Mouse (Mus musculus): ENCODE data around the gene Pdxp. TPM values are rescaled to one million over a fixed set of nuclear protein-coding genes. Genes with fewer than 3 reads are reported as not detected.

Pdxp gene
- total RNA-seq, 1 experiment from 2014 or later, result 8.4 TPM

- no peak for ATAC-seq (replicated peaks in 1 of 2; ENCODE audit: insufficient read depth in 1 of 2, low FRiP score in 2 of 2, low TSS enrichment in 1 of 2, low read depth in 1 of 2, poor library complexity in 2 of 2, severe bottlenecking in 2 of 2)
Observed at GRCm38 (mm10) chr15:78895741-78896140, 18.0 kb upstream of the Pdxp start.

DNA sequence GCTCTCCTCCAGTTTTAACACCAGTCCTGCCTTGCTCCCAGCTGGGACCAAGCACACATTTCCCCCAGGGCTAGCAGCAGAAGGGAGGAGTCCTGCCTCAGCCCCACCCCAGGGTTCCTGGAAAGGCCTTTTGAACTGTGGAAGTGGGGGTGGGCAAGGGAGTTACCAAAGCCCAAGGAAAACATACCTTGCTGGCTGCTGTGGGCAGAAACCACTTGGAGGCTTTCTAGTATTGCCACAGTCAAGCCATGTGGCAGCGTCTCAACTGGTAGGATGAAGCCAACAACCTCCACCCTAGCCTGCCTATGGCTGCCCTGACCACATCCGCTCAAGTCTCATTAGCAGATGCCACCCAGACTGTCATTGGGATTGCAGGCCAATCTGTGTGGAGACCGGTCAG lies 17.6 kb upstream of the Pdxp start:
- ATAC-seq (replicated peaks in 1 of 2; ENCODE audit: insufficient read depth in 1 of 2, low FRiP score in 2 of 2, low TSS enrichment in 1 of 2, low read depth in 1 of 2, poor library complexity in 2 of 2, severe bottlenecking in 2 of 2), result 0 out of 4 replicates have a peak, but pooled peaks of 1 of the 2 experiments have one; percentile 3

DNA sequence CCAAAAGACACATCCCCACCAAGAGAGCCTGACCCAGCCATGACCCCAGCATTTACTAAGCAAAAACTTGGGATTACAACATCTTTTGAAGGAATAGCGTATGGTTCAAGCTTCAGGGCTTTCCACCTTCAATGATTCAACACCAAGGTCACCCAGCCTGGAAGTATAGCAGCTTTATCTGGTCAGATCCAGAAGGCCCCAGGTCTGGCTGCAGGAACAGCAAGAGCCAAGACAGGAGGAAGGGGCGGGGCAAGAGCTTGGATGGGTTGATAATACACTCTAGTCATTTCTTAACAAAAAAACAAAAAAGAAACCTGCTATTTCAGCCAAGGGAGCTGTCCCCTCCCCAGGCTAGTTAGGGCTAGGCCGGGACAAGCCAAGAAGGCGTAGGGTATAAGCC lies 16.2 kb upstream of the Pdxp start:
- no peak for ATAC-seq (replicated peaks in 1 of 2; ENCODE audit: insufficient read depth in 1 of 2, low FRiP score in 2 of 2, low TSS enrichment in 1 of 2, low read depth in 1 of 2, poor library complexity in 2 of 2, severe bottlenecking in 2 of 2)

- no peak for ATAC-seq (replicated peaks in 1 of 2; ENCODE audit: insufficient read depth in 1 of 2, low FRiP score in 2 of 2, low TSS enrichment in 1 of 2, low read depth in 1 of 2, poor library complexity in 2 of 2, severe bottlenecking in 2 of 2)
Observed at GRCm38 (mm10) chr15:78898507-78899001, 15.2 kb upstream of the Pdxp start.

DNA sequence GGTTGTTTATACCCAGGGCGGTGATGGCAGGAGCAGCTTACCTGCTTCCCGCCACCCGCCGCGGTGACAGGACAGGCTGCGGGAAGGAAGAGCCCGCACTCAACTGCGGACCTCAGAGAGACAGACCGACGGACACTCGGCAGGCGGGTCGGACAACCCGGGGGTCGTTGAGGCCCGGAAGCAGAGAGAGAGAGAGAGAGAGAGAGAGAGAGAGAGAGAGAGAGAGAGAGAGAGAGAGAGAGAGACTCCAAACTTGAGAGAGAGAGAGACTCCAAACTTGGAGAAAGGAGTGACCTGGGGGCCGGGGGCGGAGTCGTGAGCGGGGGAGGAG lies 14.3 kb upstream of the Pdxp start, which contains the start of gene Gm49510:
Gene Gm49510, plus strand, starts transcription at position 259 of the 331 bp plus-strand sequence.
- ATAC-seq (replicated peaks in 1 of 2; ENCODE audit: insufficient read depth in 1 of 2, low FRiP score in 2 of 2, low TSS enrichment in 1 of 2, low read depth in 1 of 2, poor library complexity in 2 of 2, severe bottlenecking in 2 of 2), result no peak

GRCm38 (mm10) chr15:78899740-78900584 lies 13.8 kb upstream of the Pdxp start, which contains the start of gene Sh3bp1:
Gene Sh3bp1, plus strand, starts transcription at chr15:78899768.
- peak in 1 of 2 experiments; percentile 10; a peak in 1 of 4 replicates for ATAC-seq (replicated peaks in 1 of 2; ENCODE audit: insufficient read depth in 1 of 2, low FRiP score in 2 of 2, low TSS enrichment in 1 of 2, low read depth in 1 of 2, poor library complexity in 2 of 2, severe bottlenecking in 2 of 2)

GRCm38 (mm10) chr15:78900585-78901421 lies 12.9 kb upstream of the Pdxp start:
- 0 out of 4 replicates have a peak, but pooled peaks of 1 of the 2 experiments have one; percentile 9 for ATAC-seq (replicated peaks in 1 of 2; ENCODE audit: insufficient read depth in 1 of 2, low FRiP score in 2 of 2, low TSS enrichment in 1 of 2, low read depth in 1 of 2, poor library complexity in 2 of 2, severe bottlenecking in 2 of 2)

GRCm38 (mm10) chr15:78901422-78901789 lies 12.3 kb upstream of the Pdxp start:
- ATAC-seq (replicated peaks in 1 of 2; ENCODE audit: insufficient read depth in 1 of 2, low FRiP score in 2 of 2, low TSS enrichment in 1 of 2, low read depth in 1 of 2, poor library complexity in 2 of 2, severe bottlenecking in 2 of 2), result no peak

DNA sequence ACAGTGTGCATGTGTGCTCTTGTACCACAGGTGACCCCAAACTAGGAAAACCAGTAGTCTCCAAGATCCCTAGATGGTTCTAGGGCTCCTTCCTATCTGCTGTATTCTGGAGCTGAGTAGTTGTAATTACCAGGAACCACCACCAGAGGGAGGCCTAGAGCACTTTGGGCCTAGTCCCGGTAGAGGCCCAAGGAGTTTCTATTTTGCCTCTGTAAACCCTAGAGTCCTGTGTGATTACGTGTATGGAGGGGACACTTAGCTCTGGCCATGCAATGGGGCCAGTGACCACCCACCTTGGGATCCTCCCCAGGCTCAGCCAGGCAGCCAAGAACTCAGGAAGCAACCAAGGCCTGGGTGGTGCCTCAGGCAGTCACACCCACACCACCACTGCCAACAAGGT lies 10.5 kb upstream of the Pdxp start:
- ATAC-seq (replicated peaks in 1 of 2; ENCODE audit: insufficient read depth in 1 of 2, low FRiP score in 2 of 2, low TSS enrichment in 1 of 2, low read depth in 1 of 2, poor library complexity in 2 of 2, severe bottlenecking in 2 of 2), result peak; percentile 48 to 78; a peak in 3 of 4 replicates

- ATAC-seq (replicated peaks in 1 of 2; ENCODE audit: insufficient read depth in 1 of 2, low FRiP score in 2 of 2, low TSS enrichment in 1 of 2, low read depth in 1 of 2, poor library complexity in 2 of 2, severe bottlenecking in 2 of 2), result no peak
Observed at GRCm38 (mm10) chr15:78908399-78908798, 5.3 kb upstream of the Pdxp start.

DNA sequence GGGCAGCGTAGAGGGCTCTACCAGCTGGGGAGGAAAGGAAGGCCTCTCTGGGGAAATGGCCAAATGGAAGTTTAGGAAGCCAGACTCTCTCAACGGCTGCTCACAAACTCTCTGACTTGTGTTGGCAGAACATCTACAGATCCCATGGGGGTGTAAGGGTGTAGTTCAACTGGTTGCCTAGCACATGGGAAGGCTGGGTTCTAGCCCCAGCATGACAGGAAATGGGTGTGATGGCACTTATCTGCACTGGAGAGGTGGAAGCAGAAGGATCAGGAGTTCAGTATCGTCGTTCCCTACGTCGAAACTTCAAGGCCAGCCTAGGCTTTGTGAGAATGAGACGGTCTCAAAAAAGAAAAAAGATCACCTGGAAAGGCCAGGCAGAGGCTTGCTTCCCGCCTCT lies 4.7 kb upstream of the Pdxp start:
- no peak for ATAC-seq (replicated peaks in 1 of 2; ENCODE audit: insufficient read depth in 1 of 2, low FRiP score in 2 of 2, low TSS enrichment in 1 of 2, low read depth in 1 of 2, poor library complexity in 2 of 2, severe bottlenecking in 2 of 2)

DNA sequence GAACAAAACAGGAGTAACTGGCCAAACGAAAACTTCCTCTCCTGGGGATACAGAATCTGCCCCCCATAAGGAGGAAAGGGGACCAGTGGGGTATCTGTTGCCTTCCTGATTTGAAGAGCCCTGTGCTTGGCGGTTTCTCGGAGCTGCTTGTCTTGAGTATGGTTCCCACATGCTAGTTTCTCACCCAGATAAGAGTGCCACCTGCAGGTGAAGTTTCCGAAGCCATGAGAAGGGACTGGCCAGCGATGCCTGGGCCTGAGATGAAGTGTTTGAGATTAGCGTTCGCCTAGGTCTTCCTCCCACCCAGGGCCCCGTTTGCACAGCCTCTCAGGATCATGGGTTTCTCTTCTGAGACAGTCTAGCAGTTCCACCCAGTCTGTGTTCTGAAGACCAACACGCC lies 1.7 kb upstream of the Pdxp start:
- ATAC-seq (replicated peaks in 1 of 2; ENCODE audit: insufficient read depth in 1 of 2, low FRiP score in 2 of 2, low TSS enrichment in 1 of 2, low read depth in 1 of 2, poor library complexity in 2 of 2, severe bottlenecking in 2 of 2), result no peak

GRCm38 (mm10) chr15:78914091-78914822 lies 538 bp downstream of the Pdxp start:
- ATAC-seq (replicated peaks in 1 of 2; ENCODE audit: insufficient read depth in 1 of 2, low FRiP score in 2 of 2, low TSS enrichment in 1 of 2, low read depth in 1 of 2, poor library complexity in 2 of 2, severe bottlenecking in 2 of 2), result no peak

- ATAC-seq (replicated peaks in 1 of 2; ENCODE audit: insufficient read depth in 1 of 2, low FRiP score in 2 of 2, low TSS enrichment in 1 of 2, low read depth in 1 of 2, poor library complexity in 2 of 2, severe bottlenecking in 2 of 2), result no peak
Observed at GRCm38 (mm10) chr15:78914823-78915659, 1.3 kb downstream of the Pdxp start.

DNA sequence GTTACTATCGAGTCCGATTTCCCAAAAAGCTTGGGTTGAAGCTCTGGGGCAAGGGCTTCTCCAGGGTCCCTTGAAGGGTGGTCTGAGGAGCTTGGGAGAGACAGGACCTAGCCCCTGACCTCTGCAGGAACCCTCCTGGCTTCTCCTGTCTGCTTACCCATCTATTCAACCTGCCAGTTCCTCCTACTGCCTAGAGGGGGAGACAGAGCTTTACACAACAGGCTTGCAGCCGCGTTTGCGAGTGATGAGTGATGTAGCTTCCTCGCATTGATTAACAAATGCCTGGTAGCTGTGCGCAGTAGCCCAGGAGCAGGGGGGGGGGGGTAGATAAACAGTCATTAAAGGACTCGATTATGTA lies 1.9 kb downstream of the Pdxp start:
- peak; percentile 47 to 68 for ATAC-seq (replicated peaks in 1 of 2; ENCODE audit: insufficient read depth in 1 of 2, low FRiP score in 2 of 2, low TSS enrichment in 1 of 2, low read depth in 1 of 2, poor library complexity in 2 of 2, severe bottlenecking in 2 of 2)

GRCm38 (mm10) chr15:78916052-78916826 lies 2.5 kb downstream of the Pdxp start:
- no peak for ATAC-seq (replicated peaks in 1 of 2; ENCODE audit: insufficient read depth in 1 of 2, low FRiP score in 2 of 2, low TSS enrichment in 1 of 2, low read depth in 1 of 2, poor library complexity in 2 of 2, severe bottlenecking in 2 of 2)
